Mouse (Mus musculus) thymus, postnatal 4 days (tissue): Measurements from ENCODE around the gene Zan.
A peak's percentile ranks its signal among the peaks of the same experiment; 100 is the strongest.

Experiments
- DNase-seq: peaks from one replicate; pipeline ENCODE4 v3.0.0; 2021

The Zan gene

GRCm38 (mm10) chr5:137410549-137410948 lies 66.3 kb downstream of the Zan start:
- DNase-seq = no peak

GRCm38 (mm10) chr5:137410066-137410465 lies 66.8 kb downstream of the Zan start:
- DNase-seq = no peak

GRCm38 (mm10) chr5:137409451-137409850 lies 67.4 kb downstream of the Zan start:
- no peak for DNase-seq

- DNase-seq = no peak
These were observed 72.8 kb downstream of the Zan start for GRCm38 (mm10) chr5:137404081-137404480.

GRCm38 (mm10) chr5:137394456-137394855 lies 82.4 kb downstream of the Zan start:
- DNase-seq = no peak

- DNase-seq = no peak
These were observed 85.2 kb downstream of the Zan start for GRCm38 (mm10) chr5:137391641-137392040.

- DNase-seq = no peak
These were observed 90.2 kb downstream of the Zan start for GRCm38 (mm10) chr5:137386712-137387111.

GRCm38 (mm10) chr5:137383441-137383840 lies 93.4 kb downstream of the Zan start:
- DNase-seq = no peak

- DNase-seq = peak; percentile 84
These were observed 95.7 kb downstream of the Zan start for GRCm38 (mm10) chr5:137381152-137381551.

GRCm38 (mm10) chr5:137377603-137378002 lies 99.3 kb downstream of the Zan start:
- no peak for DNase-seq

- DNase-seq = no peak
These were observed 99.7 kb downstream of the Zan start for GRCm38 (mm10) chr5:137377176-137377575.

- no peak for DNase-seq
These were observed 100.1 kb downstream of the Zan start for GRCm38 (mm10) chr5:137376722-137377121.

GRCm38 (mm10) chr5:137376198-137376597 lies 100.7 kb downstream of the Zan start:
- DNase-seq = no peak

- DNase-seq = no peak
These were observed 101.2 kb downstream of the Zan start for GRCm38 (mm10) chr5:137375627-137376026.

GRCm38 (mm10) chr5:137374521-137375080 lies 102.3 kb downstream of the Zan start:
- no peak for DNase-seq

GRCm38 (mm10) chr5:137373371-137373950 lies 103.4 kb downstream of the Zan start:
- no peak for DNase-seq

GRCm38 (mm10) chr5:137369665-137370064 lies 107.2 kb downstream of the Zan start:
- DNase-seq = no peak

- peak; percentile 61 for DNase-seq
These were observed 118.5 kb downstream of the Zan start for GRCm38 (mm10) chr5:137358382-137358781.

- DNase-seq = no peak
These were observed 122.8 kb downstream of the Zan start for GRCm38 (mm10) chr5:137354091-137354490.

GRCm38 (mm10) chr5:137352011-137352975 lies 124.6 kb downstream of the Zan start:
- DNase-seq = no peak

GRCm38 (mm10) chr5:137351394-137351793 lies 125.5 kb downstream of the Zan start:
- no peak for DNase-seq

GRCm38 (mm10) chr5:137351058-137351380 lies 125.8 kb downstream of the Zan start:
- no peak for DNase-seq

- DNase-seq = peak; percentile 49
These were observed 126.4 kb downstream of the Zan start for GRCm38 (mm10) chr5:137350205-137351057.
